Mouse (Mus musculus) embryonic fibroblast, embryonic 13.5 days (primary cell): ENCODE measurements at regions not wholly inside any gene's neighbourhood (a gene's known extent, or its start where the extent isn't known, plus 50 kb on each side); places are given as distances from the start of the nearest gene placed in this dataset.

Source experiments
- H3K27ac ChIP-seq: 2 replicates; pipeline ENCODE4 v1.5.1; 2012; ENCODE audit warnings: low read length, control low read depth, inconsistent platforms; ENCODE audit not compliant: insufficient read depth
- H3K4me1 ChIP-seq: 2 replicates; pipeline ENCODE4 v1.6.1; 2011; ENCODE audit warnings: low read length; ENCODE audit not compliant: control insufficient read depth, insufficient read depth
- H3K4me3 ChIP-seq: 2 replicates; pipeline ENCODE4 v1.5.1; 2011; ENCODE audit warnings: mild to moderate bottlenecking, control low read depth, low read length; ENCODE audit not compliant: insufficient read depth
- CTCF ChIP-seq: IDR thresholded peaks from 2 replicates; pipeline ENCODE4 v1.5.1; 2011; ENCODE audit warnings: mild to moderate bottlenecking, control low read depth, low read length, moderate library complexity, borderline replicate concordance; ENCODE audit not compliant: insufficient read depth
- POLR2A ChIP-seq: IDR thresholded peaks from 2 replicates; pipeline ENCODE4 v1.6.1; 2011; ENCODE audit warnings: low read depth, mild to moderate bottlenecking, control low read depth, low read length, moderate library complexity

GRCm38 (mm10) chr17:47139730-47140231 is 129.4 kb upstream of the Ubr2 start:
- H3K4me3 ChIP-seq = peak overlapping the region; percentile 80
- peaks cover 6% of the 10 kb centered on the region; the same call in 1 of the 2 replicates for H3K4me1 ChIP-seq
- TF ChIP-seq POLR2A (peak; percentile 77), CTCF (no peak)
- H3K27ac ChIP-seq = peak overlapping the region; percentile 93

GRCm38 (mm10) chr17:47139171-47139617 is 128.8 kb upstream of the Ubr2 start:
- H3K4me3 ChIP-seq = peak overlapping the region; percentile 19
- H3K4me1 ChIP-seq = 0 out of 2 replicates have a peak, but pooled peaks cover 3% of the 10 kb centered on the region
- TF ChIP-seq POLR2A (no peak; the same call in 1 of the 2 replicates), CTCF (no peak)

GRCm38 (mm10) chr17:47138174-47138573 is 127.8 kb upstream of the Ubr2 start:
- Histone ChIP-seq H3K4me1 (no peaks in the 10 kb centered on the region), H3K4me3 (no peak overlapping the region), H3K27ac (no peak overlapping the region)
- no peak for TF ChIP-seq CTCF
- no peak for TF ChIP-seq POLR2A

More at GRCm38 (mm10) chr17:47139171-47139617, 128.8 kb upstream of the Ubr2 start:
- H3K27ac ChIP-seq = no peak overlapping the region

GRCm38 (mm10) chr17:47135391-47135790 is 125.0 kb upstream of the Ubr2 start:
- no peak overlapping the region for H3K4me3 ChIP-seq
- H3K27ac ChIP-seq = no peak overlapping the region
- no peaks in the 10 kb centered on the region for H3K4me1 ChIP-seq
- TF ChIP-seq CTCF (no peak), POLR2A (no peak)

GRCm38 (mm10) chr17:47133785-47134184 is 123.4 kb upstream of the Ubr2 start:
- Histone ChIP-seq H3K4me1 (no peaks in the 10 kb centered on the region), H3K27ac (no peak overlapping the region)
- TF ChIP-seq CTCF (no peak), POLR2A (no peak)

GRCm38 (mm10) chr17:47127571-47127970 is 117.2 kb upstream of the Ubr2 start:
- TF ChIP-seq CTCF = no peak
- no peak for TF ChIP-seq POLR2A
- Histone ChIP-seq H3K4me3 (no peak overlapping the region), H3K27ac (no peak overlapping the region), H3K4me1 (no peaks in the 10 kb centered on the region)

More at GRCm38 (mm10) chr17:47133785-47134184, 123.4 kb upstream of the Ubr2 start:
- H3K4me3 ChIP-seq = no peak overlapping the region

GRCm38 (mm10) chr17:47123576-47123975 is 113.2 kb upstream of the Ubr2 start:
- no peak overlapping the region for H3K27ac ChIP-seq
- H3K4me3 ChIP-seq = no peak overlapping the region

GRCm38 (mm10) chr17:47122221-47122620 is 111.9 kb upstream of the Ubr2 start:
- Histone ChIP-seq H3K27ac (no peak overlapping the region), H3K4me1 (no peaks in the 10 kb centered on the region), H3K4me3 (no peak overlapping the region)
- TF ChIP-seq POLR2A (no peak), CTCF (no peak)

More at GRCm38 (mm10) chr17:47123576-47123975, 113.2 kb upstream of the Ubr2 start:
- TF ChIP-seq CTCF (no peak), POLR2A (no peak)
- no peaks in the 10 kb centered on the region for H3K4me1 ChIP-seq

GRCm38 (mm10) chr17:47118010-47118409 is 107.7 kb upstream of the Ubr2 start:
- TF ChIP-seq CTCF = no peak
- no peak for TF ChIP-seq POLR2A

GRCm38 (mm10) chr17:47115754-47116153 is 105.4 kb upstream of the Ubr2 start:
- TF ChIP-seq POLR2A (no peak), CTCF (peak; percentile 27; the same call in 1 of the 2 replicates)
- Histone ChIP-seq H3K4me3 (no peak overlapping the region), H3K4me1 (no peaks in the 10 kb centered on the region), H3K27ac (no peak overlapping the region)

More at GRCm38 (mm10) chr17:47118010-47118409, 107.7 kb upstream of the Ubr2 start:
- Histone ChIP-seq H3K4me3 (no peak overlapping the region), H3K4me1 (no peaks in the 10 kb centered on the region), H3K27ac (no peak overlapping the region)
